Mouse (Mus musculus) ovary, postnatal 14 days (tissue): ENCODE results near the gene Fbxl17.

Experiments
- DNase-seq: peaks from one replicate; pipeline ENCODE4 v3.0.0; 2022; ENCODE audit warnings: low spot score

Gene Fbxl17

GRCm38 (mm10) chr17:63212018-63212417 is 287.8 kb downstream of the Fbxl17 start:
- no peak for DNase-seq

GRCm38 (mm10) chr17:63209151-63209550 is 290.7 kb downstream of the Fbxl17 start:
- DNase-seq: no peak

- DNase-seq: no peak
These were observed 291.5 kb downstream of the Fbxl17 start for GRCm38 (mm10) chr17:63208346-63208745.

- DNase-seq: no peak
These were observed 292.1 kb downstream of the Fbxl17 start for GRCm38 (mm10) chr17:63207714-63208113.

- DNase-seq: no peak
These were observed 294.5 kb downstream of the Fbxl17 start for GRCm38 (mm10) chr17:63205316-63205715.

- DNase-seq: no peak
These were observed 296.1 kb downstream of the Fbxl17 start for GRCm38 (mm10) chr17:63203582-63204190.

GRCm38 (mm10) chr17:63198703-63199102 is 301.1 kb downstream of the Fbxl17 start:
- DNase-seq: no peak

- DNase-seq: no peak
These were observed 304.3 kb downstream of the Fbxl17 start for GRCm38 (mm10) chr17:63195496-63195895.

- DNase-seq: no peak
These were observed 306.6 kb downstream of the Fbxl17 start for GRCm38 (mm10) chr17:63193196-63193595.

- no peak for DNase-seq
These were observed 308.5 kb downstream of the Fbxl17 start for GRCm38 (mm10) chr17:63191345-63191744.

- DNase-seq: no peak
These were observed 310.5 kb downstream of the Fbxl17 start for GRCm38 (mm10) chr17:63189274-63189673.

GRCm38 (mm10) chr17:63185531-63185930 is 314.3 kb downstream of the Fbxl17 start:
- peak; percentile 9 for DNase-seq

- no peak for DNase-seq
These were observed 314.8 kb downstream of the Fbxl17 start for GRCm38 (mm10) chr17:63184844-63185504.

- no peak for DNase-seq
These were observed 316.4 kb downstream of the Fbxl17 start for GRCm38 (mm10) chr17:63183431-63183830.

GRCm38 (mm10) chr17:63181661-63182060 is 318.2 kb downstream of the Fbxl17 start:
- no peak for DNase-seq

- no peak for DNase-seq
These were observed 319.8 kb downstream of the Fbxl17 start for GRCm38 (mm10) chr17:63180042-63180441.

- DNase-seq: no peak
These were observed 321.5 kb downstream of the Fbxl17 start for GRCm38 (mm10) chr17:63178331-63178730.

- no peak for DNase-seq
These were observed 323.4 kb downstream of the Fbxl17 start for GRCm38 (mm10) chr17:63176411-63176810.

- no peak for DNase-seq
These were observed 327.1 kb downstream of the Fbxl17 start for GRCm38 (mm10) chr17:63172697-63173096.

- no peak for DNase-seq
These were observed 327.8 kb downstream of the Fbxl17 start for GRCm38 (mm10) chr17:63171890-63172491.

- no peak for DNase-seq
These were observed 328.6 kb downstream of the Fbxl17 start for GRCm38 (mm10) chr17:63171264-63171663.

- DNase-seq: no peak
These were observed 331.6 kb downstream of the Fbxl17 start for GRCm38 (mm10) chr17:63168019-63168788.

- no peak for DNase-seq
These were observed 332.6 kb downstream of the Fbxl17 start for GRCm38 (mm10) chr17:63167248-63167647.
